Mouse (Mus musculus): ENCODE measurements around the gene Pdia6. TPM values are rescaled to one million over a fixed set of nuclear protein-coding genes. Genes with fewer than 3 reads are reported as not detected.

The Pdia6 gene
- polyA plus RNA-seq, 1 experiment, result 72.7 TPM

- no peaks in the 10 kb centered on the region for H3K27me3 ChIP-seq (ENCODE audit: control insufficient read depth, insufficient read depth, low read length)
- TF ChIP-seq CTCF (IDR thresholded peaks at IDR 0.05; ENCODE audit: borderline replicate concordance, insufficient read depth, low read depth, low read length) (no peak), POLR2A (IDR thresholded peaks at IDR 0.05; ENCODE audit: borderline replicate concordance, insufficient read depth, low read length) (no peak)
- no peak overlapping the region for H3K27ac ChIP-seq (ENCODE audit: insufficient read depth, low read length)
- 75% methylated on average over 8 of the region's 8 CpGs for WGBS
- no peak for DNase-seq
- no peak overlapping the region for H3K4me3 ChIP-seq (replicated peaks; ENCODE audit: insufficient read depth, low read depth, low read length)
- H3K4me1 ChIP-seq (ENCODE audit: control insufficient read depth, insufficient read depth, low read length), result no peaks in the 10 kb centered on the region
Measured at GRCm38 (mm10) chr12:17250962-17251361, 15.4 kb upstream of the Pdia6 start.

DNA sequence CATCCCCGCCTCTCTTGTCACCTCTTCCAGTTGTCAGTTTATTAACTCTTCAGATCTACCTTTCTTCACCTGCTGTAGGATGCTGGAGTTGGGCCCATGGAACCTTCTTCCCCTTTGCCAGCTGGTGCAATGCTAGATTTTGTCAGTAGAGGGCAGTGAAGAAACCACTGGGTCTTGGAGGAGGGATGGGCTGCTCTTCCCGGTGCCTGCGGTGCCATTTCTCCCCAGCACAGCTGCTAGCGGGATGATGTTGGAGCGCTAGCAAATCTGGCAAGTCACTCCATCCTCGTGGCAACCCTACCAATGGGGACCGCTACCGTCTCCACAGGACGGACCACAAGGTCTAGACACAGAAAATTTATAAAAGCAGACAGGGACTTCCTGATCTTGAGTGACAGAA lies 13.3 kb upstream of the Pdia6 start:
- Histone ChIP-seq H3K4me1 (ENCODE audit: control insufficient read depth, insufficient read depth, low read length) (no peaks in the 10 kb centered on the region), H3K27me3 (ENCODE audit: control insufficient read depth, insufficient read depth, low read length) (no peaks in the 10 kb centered on the region), H3K27ac (ENCODE audit: insufficient read depth, low read length) (no peak overlapping the region), H3K4me3 (replicated peaks; ENCODE audit: insufficient read depth, low read depth, low read length) (peak overlapping the region; percentile 43)
- WGBS, result 8% methylated on average over 9 of the region's 9 CpGs
- TF ChIP-seq POLR2A (IDR thresholded peaks at IDR 0.05; ENCODE audit: borderline replicate concordance, insufficient read depth, low read length) (no peak), CTCF (IDR thresholded peaks at IDR 0.05; ENCODE audit: borderline replicate concordance, insufficient read depth, low read depth, low read length) (peak; percentile 72)
- DNase-seq, result peak; percentile 57 to 65

DNA sequence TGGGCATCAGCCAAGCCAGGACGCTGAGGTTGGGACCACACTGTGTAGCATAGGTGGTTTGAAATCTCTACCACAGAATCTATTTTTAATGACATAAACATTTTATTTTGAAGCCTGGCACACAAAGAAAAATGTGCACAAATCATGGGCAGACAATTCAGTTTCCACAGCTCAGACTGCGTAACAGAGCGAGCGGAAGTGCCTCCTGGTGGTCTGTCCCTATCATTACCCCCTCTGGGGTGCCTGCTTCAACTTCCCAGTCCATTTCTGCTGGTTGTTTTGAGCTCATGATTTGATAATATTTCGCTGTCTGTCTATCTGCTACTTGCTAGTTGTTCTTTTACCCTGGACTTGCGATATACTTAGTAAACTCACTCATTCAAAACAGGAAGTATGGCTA lies 10.7 kb upstream of the Pdia6 start:
- 92% methylated on average over 6 of the region's 6 CpGs for WGBS
- Histone ChIP-seq H3K4me1 (ENCODE audit: control insufficient read depth, insufficient read depth, low read length) (no peaks in the 10 kb centered on the region), H3K27me3 (ENCODE audit: control insufficient read depth, insufficient read depth, low read length) (no peaks in the 10 kb centered on the region; the same call in 1 of the 2 replicates), H3K4me3 (replicated peaks; ENCODE audit: insufficient read depth, low read depth, low read length) (no peak overlapping the region), H3K27ac (ENCODE audit: insufficient read depth, low read length) (no peak overlapping the region)
- DNase-seq, result no peak
- TF ChIP-seq CTCF (IDR thresholded peaks at IDR 0.05; ENCODE audit: borderline replicate concordance, insufficient read depth, low read depth, low read length), result no peak

GRCm38 (mm10) chr12:17256905-17257304 lies 9.4 kb upstream of the Pdia6 start:
- peak; percentile 52 to 54 for DNase-seq
- Histone ChIP-seq H3K4me3 (replicated peaks; ENCODE audit: insufficient read depth, low read depth, low read length) (no peak overlapping the region), H3K27ac (ENCODE audit: insufficient read depth, low read length) (no peak overlapping the region), H3K4me1 (ENCODE audit: control insufficient read depth, insufficient read depth, low read length) (no peaks in the 10 kb centered on the region), H3K27me3 (ENCODE audit: control insufficient read depth, insufficient read depth, low read length) (no peaks in the 10 kb centered on the region; the same call in 1 of the 2 replicates)
- TF ChIP-seq CTCF (IDR thresholded peaks at IDR 0.05; ENCODE audit: borderline replicate concordance, insufficient read depth, low read depth, low read length) (peak; percentile 85), POLR2A (IDR thresholded peaks at IDR 0.05; ENCODE audit: borderline replicate concordance, insufficient read depth, low read length) (no peak)
- WGBS, result 3% methylated on average over 10 of the region's 10 CpGs

DNA sequence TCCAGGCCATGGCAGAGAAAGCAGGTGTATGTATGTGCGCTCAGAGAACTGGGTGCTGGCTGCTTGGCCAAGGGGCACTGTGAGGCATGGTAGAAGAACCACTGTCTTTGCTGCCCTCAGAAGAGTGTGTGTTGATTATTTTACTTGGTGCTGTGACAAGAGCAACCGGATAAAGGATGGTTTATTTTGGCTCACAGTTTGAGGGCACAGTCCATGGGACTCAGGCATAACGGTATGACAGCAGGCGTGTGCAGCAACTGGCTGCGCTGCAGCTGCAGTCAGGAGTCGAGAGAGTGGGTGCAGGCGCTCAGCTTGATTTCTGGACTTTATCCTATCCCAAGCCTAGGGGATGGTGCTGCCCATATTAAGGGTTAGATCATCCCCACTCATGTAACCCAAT lies 7.9 kb upstream of the Pdia6 start:
- Histone ChIP-seq H3K4me1 (ENCODE audit: control insufficient read depth, insufficient read depth, low read length) (no peaks in the 10 kb centered on the region), H3K27me3 (ENCODE audit: control insufficient read depth, insufficient read depth, low read length) (no peaks in the 10 kb centered on the region; the same call in 1 of the 2 replicates), H3K4me3 (replicated peaks; ENCODE audit: insufficient read depth, low read depth, low read length) (no peak overlapping the region), H3K27ac (ENCODE audit: insufficient read depth, low read length) (no peak overlapping the region)
- no peak for DNase-seq
- TF ChIP-seq CTCF (IDR thresholded peaks at IDR 0.05; ENCODE audit: borderline replicate concordance, insufficient read depth, low read depth, low read length), result no peak
- TF ChIP-seq POLR2A (IDR thresholded peaks at IDR 0.05; ENCODE audit: borderline replicate concordance, insufficient read depth, low read length), result no peak
- 84% methylated on average over 7 of the region's 7 CpGs for WGBS

- Histone ChIP-seq H3K4me1 (ENCODE audit: control insufficient read depth, insufficient read depth, low read length) (no peaks in the 10 kb centered on the region), H3K27me3 (ENCODE audit: control insufficient read depth, insufficient read depth, low read length) (no peaks in the 10 kb centered on the region; the same call in 1 of the 2 replicates), H3K4me3 (replicated peaks; ENCODE audit: insufficient read depth, low read depth, low read length) (no peak overlapping the region), H3K27ac (ENCODE audit: insufficient read depth, low read length) (no peak overlapping the region)
- 32% methylated on average over 3 of the region's 3 CpGs for WGBS
- no peak for TF ChIP-seq CTCF (IDR thresholded peaks at IDR 0.05; ENCODE audit: borderline replicate concordance, insufficient read depth, low read depth, low read length)
- TF ChIP-seq POLR2A (IDR thresholded peaks at IDR 0.05; ENCODE audit: borderline replicate concordance, insufficient read depth, low read length), result no peak
- DNase-seq, result no peak
Measured at GRCm38 (mm10) chr12:17261005-17261404, 5.3 kb upstream of the Pdia6 start.

DNA sequence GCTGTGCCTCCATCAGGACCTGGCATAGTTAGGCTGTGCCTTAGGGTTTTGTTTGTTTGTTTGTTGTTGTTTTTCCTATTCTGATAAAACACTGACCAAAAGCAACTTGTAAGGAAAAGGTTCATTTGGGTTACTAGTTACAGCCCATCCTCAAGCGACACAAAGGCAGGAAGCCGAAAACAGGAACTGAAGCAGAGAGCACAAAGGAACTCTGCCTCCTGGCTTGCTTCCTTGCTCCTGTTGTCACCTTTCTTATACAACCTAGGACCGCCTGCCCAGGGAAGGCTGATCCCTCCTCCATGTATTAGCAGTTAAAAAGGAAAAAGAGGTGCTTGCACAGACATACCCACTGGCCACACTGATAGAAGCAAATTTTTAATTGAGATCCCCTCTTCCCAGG lies 2.5 kb upstream of the Pdia6 start:
- Histone ChIP-seq H3K27ac (ENCODE audit: insufficient read depth, low read length) (no peak overlapping the region), H3K27me3 (ENCODE audit: control insufficient read depth, insufficient read depth, low read length) (no peaks in the 10 kb centered on the region; the same call in 1 of the 2 replicates), H3K4me1 (ENCODE audit: control insufficient read depth, insufficient read depth, low read length) (peaks cover 6% of the 10 kb centered on the region), H3K4me3 (replicated peaks; ENCODE audit: insufficient read depth, low read depth, low read length) (no peak overlapping the region)
- TF ChIP-seq POLR2A (IDR thresholded peaks at IDR 0.05; ENCODE audit: borderline replicate concordance, insufficient read depth, low read length) (no peak), CTCF (IDR thresholded peaks at IDR 0.05; ENCODE audit: borderline replicate concordance, insufficient read depth, low read depth, low read length) (no peak)
- no peak for DNase-seq
- 93% methylated on average over 3 of the region's 3 CpGs for WGBS

GRCm38 (mm10) chr12:17264826-17265225 lies 1.5 kb upstream of the Pdia6 start:
- Histone ChIP-seq H3K4me1 (ENCODE audit: control insufficient read depth, insufficient read depth, low read length) (peaks cover 9% of the 10 kb centered on the region), H3K27ac (ENCODE audit: insufficient read depth, low read length) (no peak overlapping the region), H3K27me3 (ENCODE audit: control insufficient read depth, insufficient read depth, low read length) (no peaks in the 10 kb centered on the region), H3K4me3 (replicated peaks; ENCODE audit: insufficient read depth, low read depth, low read length) (no peak overlapping the region)
- 93% methylated on average over 2 of the region's 2 CpGs for whole genome bisulfite sequencing
- no peak for DNase-seq
- no peak for TF ChIP-seq POLR2A (IDR thresholded peaks at IDR 0.05; ENCODE audit: borderline replicate concordance, insufficient read depth, low read length)
- no peak for TF ChIP-seq CTCF (IDR thresholded peaks at IDR 0.05; ENCODE audit: borderline replicate concordance, insufficient read depth, low read depth, low read length)

All from cerebellum, adult 2 months (tissue).